Mouse (Mus musculus): ENCODE data around the gene Antxrl. TPM values are rescaled to one million over a fixed set of nuclear protein-coding genes. Genes with fewer than 3 reads are reported as not detected.

Gene Antxrl
- polyA plus RNA-seq, 1 experiment from 2014 or later: not detected

GRCm38 (mm10) chr14:34106389-34107062 lies 54.0 kb downstream of the Antxrl start:
- Histone ChIP-seq H3K27ac (no peak overlapping the region), H3K9me3 (replicated peaks) (no peaks in the 10 kb centered on the region), H3K4me3 (replicated peaks) (no peak overlapping the region), H3K4me1 (peaks cover 16% of the 10 kb centered on the region), H3K36me3 (no peaks in the 10 kb centered on the region), H3K4me2 (no peak overlapping the region), H3K27me3 (no peaks in the 10 kb centered on the region; the same call in 1 of the 2 replicates), H3K9ac (no peak overlapping the region)
- WGBS: 65% methylated on average over 11 of the region's 12 CpGs
- ATAC-seq (replicated peaks; ENCODE audit: low FRiP score): peak; percentile 59; the same call in 1 of the 2 replicates

DNA sequence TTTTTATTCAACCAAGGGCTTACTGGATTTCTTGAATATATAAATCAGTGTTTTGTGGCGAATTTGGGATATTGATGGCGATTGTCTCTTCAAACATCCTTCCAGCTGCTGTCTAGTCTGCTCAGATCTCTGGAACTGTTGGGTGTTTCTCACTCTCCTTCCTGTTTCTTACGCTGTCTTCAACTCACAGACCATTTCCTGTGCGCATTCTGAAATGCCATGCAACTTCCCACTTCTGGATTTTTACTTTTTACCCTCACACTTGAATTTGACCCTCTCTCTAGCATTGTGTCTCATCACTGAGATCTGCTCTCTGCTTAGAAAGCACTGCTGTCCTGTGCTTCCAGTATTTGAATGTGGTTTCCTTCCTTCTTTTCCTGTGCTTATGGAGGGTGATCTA lies 55.1 kb downstream of the Antxrl start:
- no peaks in the 10 kb centered on the region for H3K36me3 ChIP-seq
- H3K9me3 ChIP-seq (replicated peaks): no peaks in the 10 kb centered on the region
- no peak overlapping the region for H3K4me3 ChIP-seq (replicated peaks)
- no peak overlapping the region for H3K27ac ChIP-seq
- WGBS: 77% methylated on average over 4 of the region's 4 CpGs
- peaks cover 9% of the 10 kb centered on the region; the same call in 1 of the 2 replicates for H3K4me1 ChIP-seq
- ATAC-seq (replicated peaks; ENCODE audit: low FRiP score): no peak
- H3K9ac ChIP-seq: no peak overlapping the region
- no peaks in the 10 kb centered on the region; the same call in 1 of the 2 replicates for H3K27me3 ChIP-seq
- H3K4me2 ChIP-seq: no peak overlapping the region

DNA sequence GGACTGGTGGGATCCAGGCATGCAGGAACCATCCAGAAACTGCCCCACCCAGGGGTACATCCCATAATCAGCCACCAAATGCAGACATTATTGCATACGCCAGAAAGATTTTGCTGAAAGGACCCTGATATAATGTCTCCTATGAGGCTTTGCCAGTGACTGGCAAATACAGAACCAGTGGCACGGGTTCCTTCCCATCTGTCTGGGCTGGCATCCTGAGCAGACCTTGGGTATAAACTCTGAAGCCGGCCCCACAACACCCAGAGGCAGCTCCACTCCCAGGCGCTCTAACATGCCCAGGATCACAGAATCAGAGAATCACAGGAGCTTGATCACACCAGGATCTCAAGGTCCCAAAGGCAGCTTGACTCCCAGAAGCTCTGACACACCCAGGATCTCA lies 61.8 kb downstream of the Antxrl start:
- Histone ChIP-seq H3K4me3 (replicated peaks) (no peak overlapping the region), H3K36me3 (no peaks in the 10 kb centered on the region), H3K27me3 (no peaks in the 10 kb centered on the region), H3K4me2 (no peak overlapping the region), H3K4me1 (peaks cover 7% of the 10 kb centered on the region), H3K9me3 (replicated peaks) (no peaks in the 10 kb centered on the region), H3K27ac (no peak overlapping the region), H3K9ac (no peak overlapping the region)
- 83% methylated on average over 4 of the region's 4 CpGs for WGBS
- no peak for ATAC-seq (replicated peaks; ENCODE audit: low FRiP score)

- Histone ChIP-seq H3K4me3 (replicated peaks) (no peak overlapping the region), H3K9ac (no peak overlapping the region), H3K36me3 (no peaks in the 10 kb centered on the region), H3K27ac (no peak overlapping the region), H3K9me3 (replicated peaks) (no peaks in the 10 kb centered on the region), H3K4me2 (no peak overlapping the region), H3K4me1 (peaks cover 27% of the 10 kb centered on the region), H3K27me3 (no peaks in the 10 kb centered on the region)
- WGBS: 62% methylated on average over 7 of the region's 7 CpGs
- ATAC-seq (replicated peaks; ENCODE audit: low FRiP score): no peak
Observed at GRCm38 (mm10) chr14:34119046-34119723, 66.7 kb downstream of the Antxrl start.

DNA sequence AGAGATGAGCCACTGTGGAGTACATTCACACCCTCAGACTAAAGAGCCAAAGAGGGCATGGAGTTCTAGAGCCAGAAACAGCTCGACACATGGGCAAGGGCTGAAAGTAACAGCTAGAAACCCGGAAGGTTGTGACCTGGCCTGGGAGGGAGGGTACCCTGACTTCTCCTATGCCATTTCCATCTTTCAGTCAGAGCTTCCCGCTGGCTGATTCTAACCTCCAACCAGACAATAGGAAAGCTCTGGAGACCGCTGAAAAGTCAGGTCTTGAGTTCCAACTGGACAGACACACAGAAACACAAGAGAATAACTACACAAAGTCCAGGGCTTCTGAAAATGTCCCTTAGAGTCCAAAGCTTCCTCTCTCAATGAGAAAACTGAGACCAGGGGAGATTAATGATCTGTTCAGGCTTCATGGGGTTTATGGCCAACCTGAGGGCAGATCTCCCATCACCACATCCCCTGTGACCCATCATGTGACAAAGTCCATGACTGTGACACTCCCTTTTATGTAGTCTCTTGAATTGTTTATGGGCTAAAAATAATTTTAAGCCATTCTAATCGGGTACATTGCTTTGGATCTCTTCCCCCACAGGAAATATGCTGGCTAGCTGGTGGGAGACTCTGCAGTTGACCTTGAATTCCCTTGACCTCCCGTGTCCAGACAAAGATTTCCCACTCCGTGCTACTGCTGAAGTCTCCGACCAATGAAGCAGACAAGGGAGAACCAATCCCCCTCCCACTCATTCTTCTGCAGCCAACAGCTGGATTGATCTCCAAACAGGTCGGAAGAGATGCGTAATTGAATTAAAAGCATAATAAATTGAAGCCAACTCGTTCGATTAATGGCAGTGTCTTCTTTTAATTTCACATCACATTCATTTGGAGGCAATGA lies 67.8 kb downstream of the Antxrl start:
- Histone ChIP-seq H3K9ac (no peak overlapping the region), H3K4me1 (peaks cover 27% of the 10 kb centered on the region), H3K36me3 (no peaks in the 10 kb centered on the region), H3K27ac (peak overlapping the region; percentile 50; the same call in 1 of the 2 replicates), H3K4me3 (replicated peaks) (no peak overlapping the region), H3K27me3 (no peaks in the 10 kb centered on the region), H3K4me2 (no peak overlapping the region), H3K9me3 (replicated peaks) (no peaks in the 10 kb centered on the region)
- 23% methylated on average over 12 of the region's 12 CpGs for WGBS
- ATAC-seq (replicated peaks; ENCODE audit: low FRiP score): peak; percentile 89

- Histone ChIP-seq H3K4me2 (no peak overlapping the region), H3K9me3 (replicated peaks) (no peaks in the 10 kb centered on the region), H3K27ac (no peak overlapping the region), H3K36me3 (no peaks in the 10 kb centered on the region), H3K27me3 (no peaks in the 10 kb centered on the region), H3K9ac (no peak overlapping the region), H3K4me1 (peaks cover 27% of the 10 kb centered on the region), H3K4me3 (replicated peaks) (no peak overlapping the region)
- peak; percentile 79 for ATAC-seq (replicated peaks; ENCODE audit: low FRiP score)
- WGBS: 64% methylated on average over 3 of the region's 3 CpGs
Observed at GRCm38 (mm10) chr14:34120923-34121351, 68.4 kb downstream of the Antxrl start.

DNA sequence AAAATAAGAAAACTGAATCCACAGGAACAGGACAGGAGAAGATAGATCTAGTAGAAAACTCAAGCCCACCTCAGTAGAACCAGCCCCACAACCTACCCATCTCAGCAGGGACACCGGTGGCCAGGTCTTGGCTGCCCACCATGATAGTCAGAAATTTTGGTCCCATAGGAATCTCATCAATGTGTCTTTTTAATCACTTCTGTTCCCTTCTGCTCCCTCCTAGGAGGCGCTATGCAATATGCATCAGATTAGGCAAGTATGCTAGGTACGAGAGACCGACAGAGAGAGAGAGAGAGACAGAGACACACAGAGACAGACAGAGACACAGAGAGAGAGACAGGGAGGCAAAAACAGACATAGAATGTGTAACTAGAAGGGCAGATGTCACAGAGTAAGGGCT lies 69.2 kb downstream of the Antxrl start:
- peaks cover 27% of the 10 kb centered on the region for H3K4me1 ChIP-seq
- 95% methylated on average over 4 of the region's 4 CpGs for WGBS
- H3K4me3 ChIP-seq (replicated peaks): no peak overlapping the region
- H3K27me3 ChIP-seq: no peaks in the 10 kb centered on the region
- H3K4me2 ChIP-seq: no peak overlapping the region
- ATAC-seq (replicated peaks; ENCODE audit: low FRiP score): no peak
- H3K27ac ChIP-seq: no peak overlapping the region
- H3K36me3 ChIP-seq: no peaks in the 10 kb centered on the region
- H3K9ac ChIP-seq: no peak overlapping the region
- no peaks in the 10 kb centered on the region for H3K9me3 ChIP-seq (replicated peaks)

Other genes with a start within 250 kb of the Antxrl start
- 2.9 and 5.9 TPM in 2 replicates for gene Gdf10, start 129.1 kb upstream of the Antxrl start, polyA plus RNA-seq (2015; fragmentation: Nextera tagmentation; extraction: Ambion mirVana)
- 0.18 TPM in 1 of 2 replicates, not detected in the other for gene Gdf2, start 111.7 kb upstream of the Antxrl start, polyA plus RNA-seq (2015; fragmentation: Nextera tagmentation; extraction: Ambion mirVana)
- gene Rbp3, start 98.7 kb upstream of the Antxrl start, polyA plus RNA-seq (2015; fragmentation: Nextera tagmentation; extraction: Ambion mirVana): not detected in 2 replicates
- 0.04 TPM in 2 replicates for gene Zfp488, start 73.9 kb upstream of the Antxrl start, polyA plus RNA-seq (2015; fragmentation: Nextera tagmentation; extraction: Ambion mirVana)
- not detected in 2 replicates for gene Gm30083, start 37.5 kb upstream of the Antxrl start, polyA plus RNA-seq (2015; fragmentation: Nextera tagmentation; extraction: Ambion mirVana)
- not detected in 2 replicates for gene Gm5460, start 35.9 kb upstream of the Antxrl start, polyA plus RNA-seq (2015; fragmentation: Nextera tagmentation; extraction: Ambion mirVana)
- 1.8 and 2.0 TPM in 2 replicates for gene Anxa8, start 33.3 kb downstream of the Antxrl start, polyA plus RNA-seq (2015; fragmentation: Nextera tagmentation; extraction: Ambion mirVana)
- gene A630023A22Rik, start 50.0 kb downstream of the Antxrl start, polyA plus RNA-seq (2015; fragmentation: Nextera tagmentation; extraction: Ambion mirVana): 0.49 TPM in 1 of 2 replicates, not detected in the other
- 0.17 and 0.21 TPM in 2 replicates for gene Npy4r, start 99.8 kb downstream of the Antxrl start, polyA plus RNA-seq (2015; fragmentation: Nextera tagmentation; extraction: Ambion mirVana)
- gene Gprin2, start 148.9 kb downstream of the Antxrl start, polyA plus RNA-seq (2015; fragmentation: Nextera tagmentation; extraction: Ambion mirVana): 0.51 and 0.83 TPM in 2 replicates
- 0.78 and 1.1 TPM in 2 replicates for gene Syt15, start 166.9 kb downstream of the Antxrl start, polyA plus RNA-seq (2015; fragmentation: Nextera tagmentation; extraction: Ambion mirVana)